11 mouse cellular contexts compared by ENCODE assay signal in the genomic region with DNA sequence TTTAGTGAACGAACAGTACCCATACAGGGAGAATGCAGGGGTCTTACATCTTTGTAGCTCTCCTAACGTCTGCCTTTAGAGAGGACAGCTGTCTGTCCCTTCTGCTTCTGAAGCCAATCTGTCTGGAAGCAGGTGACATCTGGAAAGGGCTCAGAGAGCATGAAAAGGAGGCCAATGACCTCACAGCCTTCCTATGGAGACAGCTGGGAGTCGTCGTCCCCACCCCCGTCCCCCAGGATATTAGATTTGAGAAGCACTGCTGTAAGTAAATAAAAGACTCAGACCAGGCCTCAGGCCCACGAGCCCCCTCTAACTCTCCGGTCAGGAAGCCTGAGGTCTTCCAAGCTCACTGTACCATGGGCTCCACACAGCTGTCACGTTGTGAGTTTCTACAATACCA. TPM values are rescaled to one million over a fixed set of nuclear protein-coding genes. Genes with fewer than 3 reads are reported as not detected.
DNase-seq lines count a peak whose midpoint lies in the region; ATAC-seq lines count a peak whose summit lies in the region.
"Had no signal": no experiment of that assay in that cellular context is flagged by ENCODE, and none has a peak within 500 bp of the region (broad histone marks: within the 10 kb centered on the region; RNA-seq: fewer than 3 reads in every experiment).

No protein-coding gene starts in this region.

- no peaks in the 10 kb centered on the region for H3K9me3 ChIP-seq in hindbrain, embryonic 10.5 days
- no peaks in the 10 kb centered on the region for H3K9me3 ChIP-seq in hindbrain, embryonic 16.5 days (ENCODE audit: control insufficient read depth, low read length)
- no peaks in the 10 kb centered on the region for H3K9me3 ChIP-seq in midbrain, embryonic 10.5 days (replicated peaks)
- no peaks in the 10 kb centered on the region for H3K9me3 ChIP-seq in midbrain, embryonic 16.5 days (replicated peaks; ENCODE audit: control insufficient read depth, low read length, poor library complexity, severe bottlenecking)
- H3K9me3 ChIP-seq in hindbrain, embryonic 14.5 days (ENCODE audit: control insufficient read depth, low read length): no peaks in the 10 kb centered on the region
- H3K9me3 ChIP-seq: heart, embryonic 15.5 days had no signal

- no peak overlapping the region for H3K4me3 ChIP-seq in hindbrain, embryonic 10.5 days
- no peak overlapping the region for H3K4me3 ChIP-seq in hindbrain, embryonic 16.5 days (ENCODE audit: low read length)
- no peak overlapping the region for H3K4me3 ChIP-seq in midbrain, embryonic 10.5 days
- H3K4me3 ChIP-seq in midbrain, embryonic 16.5 days (ENCODE audit: low read depth, low read length): no peak overlapping the region
- H3K4me3 ChIP-seq in hindbrain, embryonic 14.5 days (replicated peaks; ENCODE audit: low read length): no peak overlapping the region
- H3K4me3 ChIP-seq: heart, embryonic 15.5 days had no signal

- peaks cover 38% of the 10 kb centered on the region for H3K4me1 ChIP-seq in hindbrain, embryonic 10.5 days (replicated peaks)
- H3K4me1 ChIP-seq in hindbrain, embryonic 16.5 days (ENCODE audit: control insufficient read depth, insufficient read depth, low read depth, low read length): peaks cover 12% of the 10 kb centered on the region
- peaks cover 23% of the 10 kb centered on the region for H3K4me1 ChIP-seq in midbrain, embryonic 10.5 days
- H3K4me1 ChIP-seq in midbrain, embryonic 16.5 days (ENCODE audit: control insufficient read depth, insufficient read depth, low read length): 0 out of 2 replicates have a peak, but pooled peaks cover 2% of the 10 kb centered on the region
- H3K4me1 ChIP-seq in hindbrain, embryonic 14.5 days (replicated peaks; ENCODE audit: control insufficient read depth, insufficient read depth, low read length): no peaks in the 10 kb centered on the region; the same call in 1 of the 2 replicates

- 0 out of 2 replicates have a peak, but pooled peaks cover 3% of the 10 kb centered on the region for H3K36me3 ChIP-seq in hindbrain, embryonic 10.5 days
- H3K36me3 ChIP-seq in hindbrain, embryonic 16.5 days (ENCODE audit: control insufficient read depth, insufficient read depth, low read length): 0 out of 2 replicates have a peak, but pooled peaks cover 4% of the 10 kb centered on the region
- peaks cover 5% of the 10 kb centered on the region for H3K36me3 ChIP-seq in midbrain, embryonic 10.5 days
- no peaks in the 10 kb centered on the region; the same call in 1 of the 2 replicates for H3K36me3 ChIP-seq in midbrain, embryonic 16.5 days (ENCODE audit: control insufficient read depth, insufficient read depth, low read length)
- H3K36me3 ChIP-seq in hindbrain, embryonic 14.5 days (replicated peaks; ENCODE audit: control insufficient read depth, insufficient read depth): peaks cover 24% of the 10 kb centered on the region
- H3K36me3 ChIP-seq: heart, embryonic 15.5 days had no signal

- no peak for ATAC-seq in hindbrain, embryonic 16.5 days
- no peak for ATAC-seq in midbrain, embryonic 16.5 days
- no peak for ATAC-seq in hindbrain, embryonic 14.5 days (ENCODE audit: low FRiP score)

- H3K27ac ChIP-seq in hindbrain, embryonic 10.5 days: peak overlapping the region; percentile 84
- no peak overlapping the region for H3K27ac ChIP-seq in hindbrain, embryonic 16.5 days (ENCODE audit: low read depth, low read length)
- H3K27ac ChIP-seq in midbrain, embryonic 10.5 days (replicated peaks): peak overlapping the region; percentile 82
- no peak overlapping the region for H3K27ac ChIP-seq in midbrain, embryonic 16.5 days (ENCODE audit: low read length)
- H3K27ac ChIP-seq in hindbrain, embryonic 14.5 days: peak overlapping the region; percentile 27; the same call in 1 of the 2 replicates
- H3K27ac ChIP-seq: heart, embryonic 15.5 days had no signal

- 37% methylated on average over 8 of the region's 8 CpGs for WGBS in hindbrain, embryonic 10.5 days
- WGBS in hindbrain, embryonic 16.5 days: 20% methylated on average over 8 of the region's 8 CpGs
- 56% methylated on average over 8 of the region's 8 CpGs for WGBS in midbrain, embryonic 10.5 days
- 24% methylated on average over 8 of the region's 8 CpGs for WGBS in midbrain, embryonic 16.5 days
- 19% methylated on average over 8 of the region's 8 CpGs for WGBS in hindbrain, embryonic 14.5 days

- peak; percentile 60 for DNase-seq in hindbrain, embryonic 10.5 days (ENCODE audit: low spot score)
- DNase-seq in midbrain, embryonic 10.5 days (ENCODE audit: low spot score): peak; percentile 29
- no peak for DNase-seq in hindbrain, embryonic 14.5 days (ENCODE audit: low spot score)
- DNase-seq in retina, postnatal 7 days (ENCODE audit: low read depth, low spot score): peak; percentile 50
- no peak for DNase-seq in frontal cortex, postnatal 14 days (ENCODE audit: low spot score in 2 of 2)
- DNase-seq in adrenal gland, adult 8-10 months: no peak
- DNase-seq: cerebellum, adult 11 months; right cerebral cortex, adult 18-20 months had no signal

- no peaks in the 10 kb centered on the region for H3K27me3 ChIP-seq in hindbrain, embryonic 10.5 days (ENCODE audit: insufficient read depth, poor library complexity, severe bottlenecking)
- H3K27me3 ChIP-seq in hindbrain, embryonic 16.5 days (replicated peaks; ENCODE audit: control insufficient read depth, insufficient read depth, low read length): no peaks in the 10 kb centered on the region
- H3K27me3 ChIP-seq in midbrain, embryonic 10.5 days (ENCODE audit: low read depth, poor library complexity, severe bottlenecking): no peaks in the 10 kb centered on the region
- H3K27me3 ChIP-seq in midbrain, embryonic 16.5 days (ENCODE audit: control insufficient read depth, insufficient read depth, low read depth, low read length): no peaks in the 10 kb centered on the region
- no peaks in the 10 kb centered on the region for H3K27me3 ChIP-seq in hindbrain, embryonic 14.5 days (ENCODE audit: control insufficient read depth, insufficient read depth, low read length)
- H3K27me3 ChIP-seq: heart, embryonic 15.5 days had no signal

- H3K9ac ChIP-seq in hindbrain, embryonic 16.5 days (ENCODE audit: low read depth, low read length): no peak overlapping the region
- H3K9ac ChIP-seq in midbrain, embryonic 16.5 days (ENCODE audit: low read depth, low read length): no peak overlapping the region
- H3K9ac ChIP-seq in hindbrain, embryonic 14.5 days: no peak overlapping the region
- H3K9ac ChIP-seq: heart, embryonic 15.5 days had no signal

- no peak overlapping the region for H3K4me2 ChIP-seq in hindbrain, embryonic 16.5 days (ENCODE audit: low read length)
- no peak overlapping the region for H3K4me2 ChIP-seq in midbrain, embryonic 16.5 days (ENCODE audit: low read length)
- H3K4me2 ChIP-seq in hindbrain, embryonic 14.5 days (replicated peaks): no peak overlapping the region
- H3K4me2 ChIP-seq: heart, embryonic 15.5 days had no signal

RNA-seq across cellular contexts. Expression of gene Stxbp1, which starts 22.9 kb away (rescaled TPM):
- 40.1 and 63.3 TPM in 2 replicates for polyA plus RNA-seq in hindbrain, embryonic 10.5 days (2016; fragmentation: Nextera tagmentation; extraction: Ambion mirVana)
- polyA plus RNA-seq in hindbrain, embryonic 16.5 days (2015; fragmentation: Nextera tagmentation; extraction: Ambion mirVana): 357 and 362 TPM in 2 replicates
- polyA plus RNA-seq in midbrain, embryonic 10.5 days (2016; fragmentation: Nextera tagmentation; extraction: Ambion mirVana): 31.4 and 45.6 TPM in 2 replicates
- polyA plus RNA-seq in midbrain, embryonic 16.5 days (2015; fragmentation: Nextera tagmentation; extraction: Ambion mirVana): 340 and 389 TPM in 2 replicates
- 275 and 317 TPM in 2 replicates for polyA plus RNA-seq in hindbrain, embryonic 14.5 days (2014; fragmentation: Nextera tagmentation; extraction: Ambion mirVana)
- 10 to 100 TPM; 23.8 to 50.5 (median 37.5) TPM for total RNA-seq in adrenal gland, adult 8-10 months (2022)

RNA-seq across cellular contexts. Expression of gene Cfap157, which starts 40.0 kb away (rescaled TPM):
- 1.1 and 1.2 TPM in 2 replicates for polyA plus RNA-seq in hindbrain, embryonic 10.5 days (2016; fragmentation: Nextera tagmentation; extraction: Ambion mirVana)
- 0.75 and 1.1 TPM in 2 replicates for polyA plus RNA-seq in hindbrain, embryonic 16.5 days (2015; fragmentation: Nextera tagmentation; extraction: Ambion mirVana)
- polyA plus RNA-seq in midbrain, embryonic 10.5 days (2016; fragmentation: Nextera tagmentation; extraction: Ambion mirVana): 0.90 and 1.2 TPM in 2 replicates
- polyA plus RNA-seq in midbrain, embryonic 16.5 days (2015; fragmentation: Nextera tagmentation; extraction: Ambion mirVana): 0.82 and 0.99 TPM in 2 replicates
- polyA plus RNA-seq in hindbrain, embryonic 14.5 days (2014; fragmentation: Nextera tagmentation; extraction: Ambion mirVana): 0.42 and 1.2 TPM in 2 replicates
- not detected for total RNA-seq in adrenal gland, adult 8-10 months (2022)

RNA-seq across cellular contexts. Expression of gene Ptrh1, which starts 48.6 kb away (rescaled TPM):
- 5.7 and 7.2 TPM in 2 replicates for polyA plus RNA-seq in hindbrain, embryonic 10.5 days (2016; fragmentation: Nextera tagmentation; extraction: Ambion mirVana)
- 6.5 and 6.8 TPM in 2 replicates for polyA plus RNA-seq in hindbrain, embryonic 16.5 days (2015; fragmentation: Nextera tagmentation; extraction: Ambion mirVana)
- 5.2 TPM in 2 replicates for polyA plus RNA-seq in midbrain, embryonic 10.5 days (2016; fragmentation: Nextera tagmentation; extraction: Ambion mirVana)
- 4.9 and 5.0 TPM in 2 replicates for polyA plus RNA-seq in midbrain, embryonic 16.5 days (2015; fragmentation: Nextera tagmentation; extraction: Ambion mirVana)
- 4.3 and 5.1 TPM in 2 replicates for polyA plus RNA-seq in hindbrain, embryonic 14.5 days (2014; fragmentation: Nextera tagmentation; extraction: Ambion mirVana)
- total RNA-seq in adrenal gland, adult 8-10 months (2022): 10 to 100 TPM in 2 of 4 experiments, 1 to 10 TPM in 2; 5.4 to 17.8 (median 10.2) TPM

RNA-seq across cellular contexts. Expression of gene Ttc16, which starts 48.7 kb away (rescaled TPM):
- polyA plus RNA-seq in hindbrain, embryonic 10.5 days (2016; fragmentation: Nextera tagmentation; extraction: Ambion mirVana): 0.31 and 0.73 TPM in 2 replicates
- 0.53 and 0.60 TPM in 2 replicates for polyA plus RNA-seq in hindbrain, embryonic 16.5 days (2015; fragmentation: Nextera tagmentation; extraction: Ambion mirVana)
- 0.31 TPM in 2 replicates for polyA plus RNA-seq in midbrain, embryonic 10.5 days (2016; fragmentation: Nextera tagmentation; extraction: Ambion mirVana)
- 0.68 and 0.80 TPM in 2 replicates for polyA plus RNA-seq in midbrain, embryonic 16.5 days (2015; fragmentation: Nextera tagmentation; extraction: Ambion mirVana)
- polyA plus RNA-seq in hindbrain, embryonic 14.5 days (2014; fragmentation: Nextera tagmentation; extraction: Ambion mirVana): 0.52 and 0.74 TPM in 2 replicates
- total RNA-seq in adrenal gland, adult 8-10 months (2022): under 1 TPM in 3 of 4 experiments, not detected in 1; 0.28 to 0.54 (median 0.45) TPM

RNA-seq across cellular contexts. Expression of gene Fam129b, which starts 51.7 kb away (rescaled TPM):
- polyA plus RNA-seq in hindbrain, embryonic 10.5 days (2016; fragmentation: Nextera tagmentation; extraction: Ambion mirVana): 34.3 and 36.1 TPM in 2 replicates
- polyA plus RNA-seq in hindbrain, embryonic 16.5 days (2015; fragmentation: Nextera tagmentation; extraction: Ambion mirVana): 31.7 and 37.0 TPM in 2 replicates
- polyA plus RNA-seq in midbrain, embryonic 10.5 days (2016; fragmentation: Nextera tagmentation; extraction: Ambion mirVana): 23.5 and 25.5 TPM in 2 replicates
- 25.3 and 27.4 TPM in 2 replicates for polyA plus RNA-seq in midbrain, embryonic 16.5 days (2015; fragmentation: Nextera tagmentation; extraction: Ambion mirVana)
- polyA plus RNA-seq in hindbrain, embryonic 14.5 days (2014; fragmentation: Nextera tagmentation; extraction: Ambion mirVana): 16.8 and 19.4 TPM in 2 replicates
- total RNA-seq in adrenal gland, adult 8-10 months (2022): 10 to 100 TPM; 18.7 to 35.3 (median 29.3) TPM

Comparison
In these comparisons a context has a peak if more than half of its experiments do, and no peak if none do; other contexts are left out.
1. DNase-seq: peak in hindbrain, embryonic 10.5 days (single experiment), midbrain, embryonic 10.5 days (single experiment) and retina, postnatal 7 days (single experiment); none in hindbrain, embryonic 14.5 days (single experiment), frontal cortex, postnatal 14 days (0 of 2) and adrenal gland, adult 8-10 months (single experiment).
2. H3K27ac ChIP-seq: peak in hindbrain, embryonic 10.5 days (single experiment), midbrain, embryonic 10.5 days (single experiment) and hindbrain, embryonic 14.5 days (single experiment); none in hindbrain, embryonic 16.5 days (single experiment) and midbrain, embryonic 16.5 days (single experiment).